Mouse (Mus musculus) E14TG2a.4 (cell line): ENCODE results near the gene Skida1.

Source experiments
- CTCF ChIP-seq: conservative IDR thresholded peaks from 2 replicates; pipeline ENCODE4 v1.5.1; 2014; ENCODE audit warnings: low read length
- NANOG ChIP-seq: IDR thresholded peaks from 2 replicates; pipeline ENCODE4 v1.6.1; 2014; ENCODE audit warnings: borderline replicate concordance, low read length, mixed read lengths
- POU5F1 ChIP-seq: IDR thresholded peaks from 2 replicates; pipeline ENCODE4 v1.6.1; 2014; ENCODE audit warnings: low read length, borderline replicate concordance

DNA sequence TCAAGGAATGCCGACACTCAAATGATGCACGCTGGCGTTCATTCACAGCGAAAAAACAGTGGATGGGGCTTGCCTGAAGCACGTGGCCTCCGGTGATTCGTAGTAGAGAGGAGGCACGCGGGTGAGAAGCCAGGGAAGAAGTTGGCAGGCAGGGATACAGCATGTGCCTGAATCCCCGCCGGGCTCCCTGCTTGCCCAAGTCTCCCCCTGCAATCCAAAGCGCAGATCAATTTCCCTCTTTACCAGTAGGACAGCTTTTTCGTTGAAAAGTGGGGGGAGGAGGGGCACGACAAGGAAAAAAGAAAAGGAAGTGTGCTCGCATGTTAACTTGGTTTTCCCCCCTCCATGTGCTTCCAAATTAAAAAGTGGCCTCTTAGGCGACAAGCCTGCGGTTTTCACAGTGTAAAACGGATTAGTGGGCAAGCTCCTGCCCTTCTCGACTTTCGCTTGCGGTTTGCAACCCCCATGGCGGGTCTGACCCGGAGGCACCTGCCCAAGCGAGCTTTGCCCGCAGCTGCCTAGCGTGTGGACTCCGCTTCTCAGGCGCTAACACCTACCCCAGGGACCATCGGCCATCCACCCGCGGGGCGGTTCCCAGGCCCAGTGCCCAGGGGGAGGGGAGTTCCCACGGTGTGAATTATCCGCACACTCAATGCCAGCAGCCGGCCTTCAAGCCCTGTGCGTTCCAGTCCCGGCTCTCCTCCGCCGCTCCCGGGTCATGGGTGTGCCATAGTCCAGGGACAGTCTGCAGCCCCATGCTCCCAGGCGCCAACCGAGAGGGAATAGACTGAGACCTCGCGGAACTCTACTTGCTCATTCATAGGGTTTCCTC lies 22.5 kb downstream of the Skida1 start:
- TF ChIP-seq CTCF: no peak
- TF ChIP-seq NANOG: no peak
- TF ChIP-seq POU5F1: no peak
